Mouse (Mus musculus) small intestine, adult 2 months (tissue): ENCODE results near the gene Gm45837.

ENCODE experiments used
- CTCF ChIP-seq: fragments of 200-500 bp; IDR thresholded peaks from 2 replicates; pipeline ENCODE4 v1.5.1; 2012; ENCODE audit warnings: low read depth, mild to moderate bottlenecking, control low read depth, inconsistent platforms, low read length, moderate library complexity, mixed read lengths; ENCODE audit not compliant: insufficient replicate concordance, insufficient read length; ENCODE audit errors: extremely low read depth
- POLR2A ChIP-seq: fragments of 200-500 bp; IDR thresholded peaks from 2 replicates; pipeline ENCODE4 v1.6.1; 2012; ENCODE audit warnings: low read depth, mild to moderate bottlenecking, control low read depth, inconsistent platforms, low read length, moderate library complexity

DNA sequence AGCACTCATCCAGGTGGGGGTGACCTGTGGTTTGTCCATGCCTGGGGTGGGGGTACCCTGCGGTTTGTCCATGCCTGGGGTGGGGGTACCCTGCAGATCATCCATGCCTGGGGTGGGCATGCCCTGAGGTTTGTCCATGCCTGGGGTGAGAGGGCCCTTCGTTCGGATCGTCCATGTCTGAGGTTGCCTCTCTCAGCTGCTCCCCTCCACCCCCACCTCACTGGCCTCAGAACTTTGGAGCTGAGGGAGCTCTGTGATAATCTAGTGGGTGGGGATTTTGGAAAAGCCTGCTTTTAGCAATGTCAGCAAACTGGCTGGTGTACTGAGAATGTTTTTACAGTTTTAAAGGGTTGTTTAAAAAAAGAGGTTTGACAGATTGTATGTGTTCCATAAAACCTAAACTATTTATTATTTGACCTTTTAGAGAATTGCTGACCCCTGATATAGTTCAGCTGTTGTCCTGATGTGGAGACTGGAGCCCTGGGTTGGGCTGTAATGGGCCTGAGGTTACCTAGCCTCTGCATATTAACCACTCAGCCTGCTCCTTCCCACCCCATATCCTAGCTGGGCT lies 18.7 kb upstream of the Gm45837 start:
- TF ChIP-seq CTCF, result no peak
- no peak for TF ChIP-seq POLR2A
